Mouse (Mus musculus) forebrain, embryonic 14.5 days (tissue): Measurements from ENCODE around the gene Nxn. TPM values are rescaled to one million over a fixed set of nuclear protein-coding genes. Genes with fewer than 3 reads are reported as not detected.

Experiments used
- ATAC-seq: fragments of 200-750 bp; cut with Nextera tagmentation; 2 replicates; pipeline ENCODE4 v1.8.0; 2017; ENCODE audit warnings: mild to moderate bottlenecking, moderate library complexity
- DNase-seq: peaks from one replicate; pipeline ENCODE4 v3.0.0-alpha.2; 2015; ENCODE audit warnings: low spot score
- H3K27ac ChIP-seq: fragments of 300-500 bp; sonication (generic); 2 replicates; pipeline ENCODE4 v1.5.1; 2014; ENCODE audit warnings: low read depth, mild to moderate bottlenecking, control low read depth, low read length, moderate library complexity
- H3K27me3 ChIP-seq: fragments of 300-500 bp; sonication (generic); replicated peaks from 2 replicates; pipeline ENCODE4 v1.6.1; 2014; ENCODE audit warnings: low read length, control low read depth, mixed read lengths; ENCODE audit not compliant: control insufficient read depth, insufficient read depth
- H3K36me3 ChIP-seq: fragments of 300-500 bp; sonication (generic); 2 replicates; pipeline ENCODE4 v1.6.1; 2014; ENCODE audit warnings: low read length, control low read depth; ENCODE audit not compliant: control insufficient read depth, insufficient read depth
- H3K4me1 ChIP-seq: fragments of 300-500 bp; sonication (generic); 2 replicates; pipeline ENCODE4 v1.6.1; 2014; ENCODE audit warnings: antibody characterized with exemption, low read length, control low read depth; ENCODE audit not compliant: control insufficient read depth, insufficient read depth
- H3K4me2 ChIP-seq: fragments of 300-500 bp; sonication (generic); 2 replicates; pipeline ENCODE4 v1.6.1; 2014; ENCODE audit warnings: mild to moderate bottlenecking, control low read depth, low read length
- H3K4me3 ChIP-seq: fragments of 300-500 bp; sonication (generic); 2 replicates; pipeline ENCODE4 v1.5.1; 2014; ENCODE audit warnings: low read depth, low read length, control low read depth
- H3K9ac ChIP-seq: fragments of 300-500 bp; sonication (generic); 2 replicates; pipeline ENCODE4 v1.6.1; 2014; ENCODE audit warnings: mild to moderate bottlenecking, low read length, control low read depth, moderate library complexity
- H3K9me3 ChIP-seq: fragments of 300-500 bp; sonication (generic); replicated peaks from 2 replicates; pipeline ENCODE4 v1.6.1; 2016; ENCODE audit warnings: low read length, control low read depth, mixed read lengths; ENCODE audit not compliant: control insufficient read depth
- WGBS: fragments of 180-500 bp; shearing (Covaris S2); extraction: QIAGEN DNeasy Blood & Tissue Kit; methylation state at CpG from one replicate; pipeline ENCODE4 v1.1.7; 2014; 5-methylcytosine and 5-hydroxymethylcytosine counted together
- polyA plus RNA-seq: library from polyadenylated mRNA; unstranded; fragments of >200 nt; fragmentation: Nextera tagmentation; extraction: Ambion mirVana; gene quantifications from 2 replicates; pipeline ENCODE4 v1.2.1, GENCODE M21; 2014

Gene Nxn
- polyA plus RNA-seq, 1 experiment from 2014 or later, result 21.2 TPM

GRCm38 (mm10) chr11:76363178-76363577, 35.8 kb downstream of the Nxn start:
- no peak overlapping the region for H3K4me3 ChIP-seq
- H3K27ac ChIP-seq, result no peak overlapping the region
- no peaks in the 10 kb centered on the region for H3K27me3 ChIP-seq
- no peak overlapping the region for H3K9ac ChIP-seq
- no peaks in the 10 kb centered on the region for H3K36me3 ChIP-seq
- ATAC-seq (peak; percentile 32; the same call in 1 of the 2 replicates), DNase-seq (no peak)
- no peaks in the 10 kb centered on the region for H3K9me3 ChIP-seq
- H3K4me1 ChIP-seq, result peaks cover 12% of the 10 kb centered on the region
- no peak overlapping the region for H3K4me2 ChIP-seq
- 25% methylated on average over 6 of the region's 6 CpGs for WGBS

- no peak for DNase-seq
- Histone ChIP-seq H3K36me3 (no peaks in the 10 kb centered on the region), H3K4me2 (no peak overlapping the region), H3K9me3 (no peaks in the 10 kb centered on the region), H3K4me1 (peaks cover 19% of the 10 kb centered on the region), H3K27ac (no peak overlapping the region), H3K27me3 (no peaks in the 10 kb centered on the region), H3K4me3 (no peak overlapping the region), H3K9ac (no peak overlapping the region)
- no peak for ATAC-seq
- WGBS, result 87% methylated on average over 4 of the region's 4 CpGs
Measured at GRCm38 (mm10) chr11:76361422-76361821, 37.5 kb downstream of the Nxn start.

- H3K9ac ChIP-seq, result no peak overlapping the region
- no peak overlapping the region for H3K27ac ChIP-seq
- H3K27me3 ChIP-seq, result no peaks in the 10 kb centered on the region
- ATAC-seq (no peak), DNase-seq (no peak)
- no peak overlapping the region for H3K4me3 ChIP-seq
- no peaks in the 10 kb centered on the region for H3K9me3 ChIP-seq
- no peak overlapping the region for H3K4me2 ChIP-seq
- 55% methylated on average over 6 of the region's 6 CpGs for WGBS
- peaks cover 19% of the 10 kb centered on the region for H3K4me1 ChIP-seq
- H3K36me3 ChIP-seq, result no peaks in the 10 kb centered on the region
Measured at GRCm38 (mm10) chr11:76360255-76360654, 38.7 kb downstream of the Nxn start.

GRCm38 (mm10) chr11:76358628-76359320, 40.2 kb downstream of the Nxn start:
- no peak overlapping the region for H3K27ac ChIP-seq
- no peak overlapping the region for H3K4me3 ChIP-seq
- 17% methylated on average over 14 of the region's 14 CpGs for WGBS
- no peaks in the 10 kb centered on the region for H3K9me3 ChIP-seq
- no peaks in the 10 kb centered on the region for H3K27me3 ChIP-seq
- H3K36me3 ChIP-seq, result no peaks in the 10 kb centered on the region
- no peak overlapping the region for H3K4me2 ChIP-seq
- ATAC-seq (no peak), DNase-seq (peak; percentile 48)
- H3K9ac ChIP-seq, result no peak overlapping the region
- peaks cover 17% of the 10 kb centered on the region for H3K4me1 ChIP-seq

- no peak overlapping the region for H3K4me2 ChIP-seq
- H3K9me3 ChIP-seq, result no peaks in the 10 kb centered on the region
- peaks cover 18% of the 10 kb centered on the region for H3K4me1 ChIP-seq
- H3K27me3 ChIP-seq, result no peaks in the 10 kb centered on the region
- DNase-seq (no peak), ATAC-seq (no peak)
- no peak overlapping the region for H3K27ac ChIP-seq
- no peaks in the 10 kb centered on the region for H3K36me3 ChIP-seq
- no peak overlapping the region for H3K9ac ChIP-seq
- H3K4me3 ChIP-seq, result no peak overlapping the region
- WGBS, result 22% methylated on average over 12 of the region's 12 CpGs
Measured at GRCm38 (mm10) chr11:76357464-76357863, 41.5 kb downstream of the Nxn start.

- no peak overlapping the region for H3K9ac ChIP-seq
- H3K36me3 ChIP-seq, result no peaks in the 10 kb centered on the region
- H3K4me1 ChIP-seq, result peaks cover 25% of the 10 kb centered on the region
- WGBS, result 65% methylated on average over 11 of the region's 11 CpGs
- H3K4me2 ChIP-seq, result no peak overlapping the region
- no peak overlapping the region for H3K27ac ChIP-seq
- ATAC-seq, result no peak
- no peak overlapping the region for H3K4me3 ChIP-seq
- H3K9me3 ChIP-seq, result no peaks in the 10 kb centered on the region
- DNase-seq, result no peak
- no peaks in the 10 kb centered on the region for H3K27me3 ChIP-seq
Measured at GRCm38 (mm10) chr11:76356091-76356490, 42.8 kb downstream of the Nxn start.

- Histone ChIP-seq H3K4me1 (peaks cover 32% of the 10 kb centered on the region), H3K27me3 (no peaks in the 10 kb centered on the region), H3K4me2 (no peak overlapping the region), H3K27ac (no peak overlapping the region), H3K36me3 (no peaks in the 10 kb centered on the region), H3K9ac (no peak overlapping the region), H3K4me3 (no peak overlapping the region), H3K9me3 (no peaks in the 10 kb centered on the region)
- no peak for ATAC-seq
- no peak for DNase-seq
- WGBS, result 85% methylated on average over 6 of the region's 6 CpGs
Measured at GRCm38 (mm10) chr11:76355425-76355824, 43.5 kb downstream of the Nxn start.

- no peaks in the 10 kb centered on the region for H3K36me3 ChIP-seq
- peaks cover 42% of the 10 kb centered on the region for H3K4me1 ChIP-seq
- H3K27ac ChIP-seq, result no peak overlapping the region
- H3K9ac ChIP-seq, result no peak overlapping the region
- H3K4me3 ChIP-seq, result no peak overlapping the region
- H3K4me2 ChIP-seq, result no peak overlapping the region
- WGBS, result 37% methylated on average over 16 of the region's 16 CpGs
- DNase-seq (no peak), ATAC-seq (no peak)
- no peaks in the 10 kb centered on the region for H3K27me3 ChIP-seq
- H3K9me3 ChIP-seq, result no peaks in the 10 kb centered on the region
Measured at GRCm38 (mm10) chr11:76352861-76353558, 45.9 kb downstream of the Nxn start.

- 11% methylated on average over 3 of the region's 3 CpGs for WGBS
- H3K4me1 ChIP-seq, result peaks cover 34% of the 10 kb centered on the region
- DNase-seq, result no peak
- H3K27ac ChIP-seq, result no peak overlapping the region
- no peak for ATAC-seq
- H3K4me2 ChIP-seq, result no peak overlapping the region
- H3K4me3 ChIP-seq, result no peak overlapping the region
- no peaks in the 10 kb centered on the region for H3K36me3 ChIP-seq
- no peaks in the 10 kb centered on the region for H3K27me3 ChIP-seq
- H3K9me3 ChIP-seq, result no peaks in the 10 kb centered on the region
- H3K9ac ChIP-seq, result no peak overlapping the region
Measured at GRCm38 (mm10) chr11:76351624-76352011, 47.3 kb downstream of the Nxn start.
